Mouse (Mus musculus): Measurements from ENCODE around the gene Plekho2. TPM values are rescaled to one million over a fixed set of nuclear protein-coding genes. Genes with fewer than 3 reads are reported as not detected.

Gene Plekho2
- polyA plus RNA-seq, 1 experiment from 2014 or later = 11.3 TPM

GRCm38 (mm10) chr9:65539697-65540096, 40.1 kb downstream of the Plekho2 start:
- Histone ChIP-seq H3K9ac (ENCODE audit: low read depth, low read length) (no peak overlapping the region), H3K4me1 (ENCODE audit: control insufficient read depth, insufficient read depth, low read length) (peaks cover 8% of the 10 kb centered on the region), H3K9me3 (ENCODE audit: control insufficient read depth, low read length) (no peaks in the 10 kb centered on the region), H3K27ac (ENCODE audit: low read length) (no peak overlapping the region), H3K4me3 (ENCODE audit: low read length) (no peak overlapping the region), H3K4me2 (ENCODE audit: low read depth, low read length) (no peak overlapping the region), H3K36me3 (ENCODE audit: control insufficient read depth, insufficient read depth, low read length) (no peaks in the 10 kb centered on the region), H3K27me3 (replicated peaks; ENCODE audit: control insufficient read depth, insufficient read depth, low read length) (no peaks in the 10 kb centered on the region)
- ATAC-seq = no peak
- 58% methylated on average over 9 of the region's 9 CpGs for WGBS

DNA sequence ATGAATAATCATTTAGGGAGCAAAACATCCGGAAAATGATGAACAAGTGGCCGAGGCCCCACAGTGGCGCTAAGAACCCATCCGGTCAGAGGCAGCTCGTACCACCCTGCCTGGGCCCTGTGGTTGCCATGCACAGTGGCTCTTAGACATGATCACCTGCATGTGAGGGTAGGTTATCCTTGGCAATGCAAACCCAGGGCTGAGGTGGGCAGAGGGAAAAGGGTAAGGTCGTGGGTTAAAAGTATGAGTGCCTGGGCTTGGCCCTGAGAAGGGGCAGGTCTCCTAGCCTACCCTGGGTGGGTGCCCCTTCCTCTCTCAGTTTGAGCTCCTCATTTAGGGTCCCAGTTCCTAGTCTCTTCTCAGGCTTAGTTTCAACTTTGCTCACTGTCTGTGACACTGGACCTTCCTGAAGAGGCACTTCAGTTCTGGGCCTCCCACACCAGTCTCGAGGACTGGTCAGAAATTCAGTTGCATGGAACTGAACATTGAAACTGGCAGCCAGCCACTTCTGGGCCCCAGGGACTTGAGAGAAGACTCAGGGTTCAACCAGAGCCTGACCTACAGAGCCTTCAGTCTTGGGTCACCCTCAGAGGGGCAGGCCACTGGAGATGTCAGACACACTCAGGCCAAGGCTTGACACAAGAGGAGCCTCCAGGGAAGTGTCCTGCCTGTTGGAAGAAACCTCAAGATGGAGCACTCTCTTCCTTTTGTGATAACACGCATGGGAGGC, 41.8 kb downstream of the Plekho2 start:
- no peak overlapping the region for H3K27ac ChIP-seq (ENCODE audit: low read length)
- no peak overlapping the region for H3K9ac ChIP-seq (ENCODE audit: low read depth, low read length)
- no peaks in the 10 kb centered on the region for H3K36me3 ChIP-seq (ENCODE audit: control insufficient read depth, insufficient read depth, low read length)
- ATAC-seq = no peak
- no peak overlapping the region for H3K4me3 ChIP-seq (ENCODE audit: low read length)
- 88% methylated on average over 8 of the region's 8 CpGs for WGBS
- H3K4me1 ChIP-seq (ENCODE audit: control insufficient read depth, insufficient read depth, low read length) = peaks cover 8% of the 10 kb centered on the region
- no peak overlapping the region for H3K4me2 ChIP-seq (ENCODE audit: low read depth, low read length)
- H3K27me3 ChIP-seq (replicated peaks; ENCODE audit: control insufficient read depth, insufficient read depth, low read length) = no peaks in the 10 kb centered on the region
- no peaks in the 10 kb centered on the region for H3K9me3 ChIP-seq (ENCODE audit: control insufficient read depth, low read length)

GRCm38 (mm10) chr9:65536491-65536890, 43.3 kb downstream of the Plekho2 start:
- no peak for ATAC-seq
- Histone ChIP-seq H3K27me3 (replicated peaks; ENCODE audit: control insufficient read depth, insufficient read depth, low read length) (no peaks in the 10 kb centered on the region), H3K4me2 (ENCODE audit: low read depth, low read length) (no peak overlapping the region), H3K36me3 (ENCODE audit: control insufficient read depth, insufficient read depth, low read length) (no peaks in the 10 kb centered on the region), H3K4me1 (ENCODE audit: control insufficient read depth, insufficient read depth, low read length) (peaks cover 4% of the 10 kb centered on the region), H3K4me3 (ENCODE audit: low read length) (no peak overlapping the region), H3K9me3 (ENCODE audit: control insufficient read depth, low read length) (no peaks in the 10 kb centered on the region), H3K9ac (ENCODE audit: low read depth, low read length) (no peak overlapping the region), H3K27ac (ENCODE audit: low read length) (no peak overlapping the region)
- 73% methylated on average over 4 of the region's 4 CpGs for WGBS

DNA sequence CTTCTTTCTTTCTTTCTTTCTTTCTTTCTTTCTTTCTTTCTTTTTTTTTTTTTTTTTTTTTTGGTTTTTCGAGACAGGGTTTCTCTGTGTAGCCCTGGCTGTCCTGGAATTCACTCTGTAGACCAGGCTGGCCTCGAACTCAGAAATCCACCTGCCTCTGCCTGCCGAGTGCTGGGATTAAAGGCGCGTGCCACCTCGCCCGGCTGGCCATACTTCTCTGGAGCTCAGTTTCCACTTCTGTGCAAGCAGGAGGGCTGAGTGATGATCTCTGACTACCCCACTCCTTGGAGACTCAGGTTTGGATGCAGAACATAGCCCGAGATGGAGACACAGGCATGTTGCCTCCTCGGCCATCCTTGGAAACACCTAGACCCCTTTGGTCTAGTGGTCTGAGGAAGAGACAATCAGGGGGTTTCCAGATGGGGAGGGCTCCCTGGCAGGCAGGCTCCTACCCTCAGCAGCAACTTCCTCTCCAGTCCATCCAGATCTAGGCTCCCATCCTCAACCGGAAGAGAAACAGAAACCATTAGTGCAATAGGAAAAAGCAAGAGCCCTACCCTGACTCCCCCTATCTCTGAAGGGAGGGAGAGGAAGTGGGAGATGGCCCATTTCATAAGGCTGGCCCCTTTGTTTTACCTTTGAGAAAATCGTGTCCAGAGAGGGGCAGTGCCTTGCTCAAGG, 43.9 kb downstream of the Plekho2 start:
- H3K4me1 ChIP-seq (ENCODE audit: control insufficient read depth, insufficient read depth, low read length) = no peaks in the 10 kb centered on the region
- H3K36me3 ChIP-seq (ENCODE audit: control insufficient read depth, insufficient read depth, low read length) = no peaks in the 10 kb centered on the region
- no peak overlapping the region for H3K9ac ChIP-seq (ENCODE audit: low read depth, low read length)
- no peaks in the 10 kb centered on the region for H3K9me3 ChIP-seq (ENCODE audit: control insufficient read depth, low read length)
- no peaks in the 10 kb centered on the region for H3K27me3 ChIP-seq (replicated peaks; ENCODE audit: control insufficient read depth, insufficient read depth, low read length)
- H3K4me3 ChIP-seq (ENCODE audit: low read length) = no peak overlapping the region
- no peak overlapping the region for H3K4me2 ChIP-seq (ENCODE audit: low read depth, low read length)
- WGBS = 81% methylated on average over 10 of the region's 11 CpGs
- no peak overlapping the region for H3K27ac ChIP-seq (ENCODE audit: low read length)
- no peak for ATAC-seq

DNA sequence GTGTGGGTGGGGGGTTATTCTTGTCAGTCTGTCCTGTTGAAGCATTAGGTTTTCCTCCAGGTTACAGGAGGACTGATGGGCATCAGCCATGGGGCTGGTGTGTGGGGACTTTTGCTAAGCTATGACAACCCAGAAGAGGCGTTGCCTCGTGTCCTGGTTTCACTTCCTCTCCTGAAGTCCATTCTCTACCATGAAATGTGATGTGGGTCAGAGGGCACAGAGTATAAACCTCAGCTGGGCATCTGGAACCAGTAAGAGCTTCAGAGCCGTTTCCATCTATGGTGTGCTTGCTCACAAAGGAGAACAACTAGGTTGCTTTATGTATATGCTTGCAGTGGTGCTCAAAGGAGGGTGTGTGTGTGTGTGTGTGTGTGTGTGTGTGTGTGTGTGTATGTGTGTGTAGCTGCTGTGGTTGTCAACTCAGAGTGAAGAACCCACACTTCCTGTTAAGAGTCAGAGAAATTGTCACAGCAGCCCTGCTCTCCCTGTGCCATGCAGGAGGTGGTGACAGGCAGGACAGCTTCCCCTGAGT, 44.6 kb downstream of the Plekho2 start:
- Histone ChIP-seq H3K27ac (ENCODE audit: low read length) (no peak overlapping the region), H3K4me1 (ENCODE audit: control insufficient read depth, insufficient read depth, low read length) (no peaks in the 10 kb centered on the region), H3K36me3 (ENCODE audit: control insufficient read depth, insufficient read depth, low read length) (no peaks in the 10 kb centered on the region), H3K9ac (ENCODE audit: low read depth, low read length) (no peak overlapping the region), H3K4me2 (ENCODE audit: low read depth, low read length) (no peak overlapping the region), H3K27me3 (replicated peaks; ENCODE audit: control insufficient read depth, insufficient read depth, low read length) (no peaks in the 10 kb centered on the region), H3K9me3 (ENCODE audit: control insufficient read depth, low read length) (no peaks in the 10 kb centered on the region), H3K4me3 (ENCODE audit: low read length) (no peak overlapping the region)
- whole genome bisulfite sequencing = 53% methylated on average over 3 of the region's 3 CpGs
- peak; percentile 31 for ATAC-seq

- WGBS = 78% methylated on average over 3 of the region's 3 CpGs
- Histone ChIP-seq H3K9ac (ENCODE audit: low read depth, low read length) (no peak overlapping the region), H3K4me1 (ENCODE audit: control insufficient read depth, insufficient read depth, low read length) (no peaks in the 10 kb centered on the region), H3K27me3 (replicated peaks; ENCODE audit: control insufficient read depth, insufficient read depth, low read length) (no peaks in the 10 kb centered on the region), H3K4me2 (ENCODE audit: low read depth, low read length) (no peak overlapping the region), H3K36me3 (ENCODE audit: control insufficient read depth, insufficient read depth, low read length) (no peaks in the 10 kb centered on the region), H3K9me3 (ENCODE audit: control insufficient read depth, low read length) (no peaks in the 10 kb centered on the region), H3K27ac (ENCODE audit: low read length) (no peak overlapping the region), H3K4me3 (ENCODE audit: low read length) (no peak overlapping the region)
- no peak for ATAC-seq
Measured at GRCm38 (mm10) chr9:65534111-65534510, 45.7 kb downstream of the Plekho2 start.

- H3K36me3 ChIP-seq (ENCODE audit: control insufficient read depth, insufficient read depth, low read length) = no peaks in the 10 kb centered on the region
- no peaks in the 10 kb centered on the region for H3K9me3 ChIP-seq (ENCODE audit: control insufficient read depth, low read length)
- no peak overlapping the region for H3K4me3 ChIP-seq (ENCODE audit: low read length)
- H3K27me3 ChIP-seq (replicated peaks; ENCODE audit: control insufficient read depth, insufficient read depth, low read length) = no peaks in the 10 kb centered on the region
- WGBS = 52% methylated on average over 8 of the region's 8 CpGs
- no peaks in the 10 kb centered on the region for H3K4me1 ChIP-seq (ENCODE audit: control insufficient read depth, insufficient read depth, low read length)
- no peak overlapping the region for H3K4me2 ChIP-seq (ENCODE audit: low read depth, low read length)
- ATAC-seq = no peak
- H3K9ac ChIP-seq (ENCODE audit: low read depth, low read length) = no peak overlapping the region
- 0 out of 2 replicates have a peak overlapping the region, but pooled peaks have one; percentile 13 for H3K27ac ChIP-seq (ENCODE audit: low read length)
Measured at GRCm38 (mm10) chr9:65532986-65533385, 46.9 kb downstream of the Plekho2 start.

DNA sequence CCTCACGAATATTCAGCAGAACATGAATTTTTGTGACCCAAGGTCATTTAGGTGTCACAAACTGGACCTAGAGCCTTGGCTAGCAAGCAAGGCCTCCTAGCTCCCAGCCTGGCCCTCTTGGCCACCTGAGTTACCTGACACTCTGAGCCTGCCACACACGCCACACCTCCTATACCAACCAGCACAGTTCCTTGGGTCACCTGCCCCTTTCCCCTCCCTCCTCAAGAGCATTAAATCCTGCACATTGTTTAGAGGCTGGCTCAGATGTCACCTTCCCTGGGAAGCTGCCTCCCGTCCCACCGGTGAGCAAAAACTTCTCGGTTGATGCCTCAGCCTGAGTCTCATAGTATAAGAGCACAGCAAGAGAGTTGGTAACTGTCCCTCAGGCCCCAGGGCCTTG, 48.6 kb downstream of the Plekho2 start:
- no peaks in the 10 kb centered on the region for H3K9me3 ChIP-seq (ENCODE audit: control insufficient read depth, low read length)
- H3K27ac ChIP-seq (ENCODE audit: low read length) = no peak overlapping the region
- ATAC-seq = no peak
- no peaks in the 10 kb centered on the region for H3K4me1 ChIP-seq (ENCODE audit: control insufficient read depth, insufficient read depth, low read length)
- WGBS = 89% methylated on average over 5 of the region's 5 CpGs
- no peaks in the 10 kb centered on the region for H3K27me3 ChIP-seq (replicated peaks; ENCODE audit: control insufficient read depth, insufficient read depth, low read length)
- no peak overlapping the region for H3K4me3 ChIP-seq (ENCODE audit: low read length)
- no peaks in the 10 kb centered on the region for H3K36me3 ChIP-seq (ENCODE audit: control insufficient read depth, insufficient read depth, low read length)
- H3K9ac ChIP-seq (ENCODE audit: low read depth, low read length) = no peak overlapping the region
- H3K4me2 ChIP-seq (ENCODE audit: low read depth, low read length) = no peak overlapping the region

DNA sequence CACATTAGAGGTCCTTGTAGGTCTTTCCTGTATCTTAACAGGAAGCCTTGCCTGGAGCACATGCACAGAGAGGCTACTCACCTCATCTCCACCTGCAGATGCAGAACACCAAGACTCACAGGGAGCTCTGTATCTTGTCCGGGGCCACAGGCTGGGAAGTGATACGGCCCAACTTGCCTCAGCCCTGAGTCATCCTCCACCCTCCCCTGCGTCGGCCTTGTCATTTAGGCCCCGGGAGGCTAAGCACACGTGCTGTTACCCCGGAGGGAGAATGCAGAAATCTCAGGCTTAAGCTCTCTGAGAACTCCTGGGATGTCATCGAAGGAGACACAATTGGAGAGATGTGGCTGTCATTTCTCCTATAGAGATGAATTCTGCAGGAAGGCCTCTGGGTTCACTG, 50.2 kb downstream of the Plekho2 start:
- no peak for ATAC-seq
- WGBS = 66% methylated on average over 8 of the region's 8 CpGs
- no peaks in the 10 kb centered on the region for H3K27me3 ChIP-seq (replicated peaks; ENCODE audit: control insufficient read depth, insufficient read depth, low read length)

More for the DNA sequence above, 50.2 kb downstream of the Plekho2 start:
- Histone ChIP-seq H3K9me3 (ENCODE audit: control insufficient read depth, low read length) (no peaks in the 10 kb centered on the region), H3K9ac (ENCODE audit: low read depth, low read length) (no peak overlapping the region), H3K4me2 (ENCODE audit: low read depth, low read length) (no peak overlapping the region), H3K36me3 (ENCODE audit: control insufficient read depth, insufficient read depth, low read length) (no peaks in the 10 kb centered on the region), H3K4me3 (ENCODE audit: low read length) (no peak overlapping the region), H3K4me1 (ENCODE audit: control insufficient read depth, insufficient read depth, low read length) (no peaks in the 10 kb centered on the region), H3K27ac (ENCODE audit: low read length) (no peak overlapping the region)

All from intestine, embryonic 16.5 days (tissue).